Mouse (Mus musculus): ENCODE measurements around the gene Dph2. TPM values are rescaled to one million over a fixed set of nuclear protein-coding genes. Genes with fewer than 3 reads are reported as not detected.

Gene Dph2
- total RNA-seq, 2 experiments from 2014 or later: 2.9 to 5.0 TPM

DNA sequence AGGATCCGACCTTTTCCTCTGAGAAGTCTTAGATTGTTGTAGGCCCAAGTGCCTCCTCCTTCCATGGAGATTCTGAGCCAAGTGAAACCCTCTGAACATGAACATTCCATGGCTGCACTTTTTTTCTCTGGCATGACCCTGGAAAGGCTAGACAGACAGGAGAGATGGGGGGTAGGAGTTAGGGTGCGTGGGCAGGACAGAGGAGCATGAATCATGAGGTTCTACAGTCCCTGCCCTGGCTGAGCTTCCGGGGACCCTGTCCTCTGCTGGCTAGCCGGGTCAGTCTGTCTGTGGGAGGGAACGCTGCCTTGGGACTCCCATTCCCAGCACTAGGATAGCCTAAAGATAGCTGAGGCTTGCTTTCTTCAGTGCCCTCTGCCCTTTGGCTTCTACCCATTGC, 47.4 kb downstream of the Dph2 start:
- intact Hi-C loops (cut with DNase I): no loop called here
- no peak for DNase-seq

DNA sequence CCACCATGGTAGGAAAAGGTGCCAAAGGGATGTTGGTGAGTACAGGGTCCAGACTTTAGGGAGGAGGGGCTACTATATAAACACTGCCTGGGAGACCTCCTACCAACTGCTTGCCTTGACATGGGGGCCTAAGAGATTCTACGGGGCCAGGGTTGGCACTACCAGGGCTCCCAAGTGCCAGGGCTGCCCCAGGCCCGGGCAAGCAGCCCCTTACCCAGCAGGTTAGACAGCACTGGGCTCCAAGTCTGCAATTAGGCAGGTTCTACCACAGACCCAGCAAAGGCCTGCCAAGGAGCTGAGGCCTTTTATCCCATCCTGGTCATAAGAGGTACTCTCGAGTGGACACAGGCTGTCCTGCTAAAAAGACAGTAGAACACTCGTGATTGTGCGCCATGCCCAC, 48.7 kb downstream of the Dph2 start:
- intact Hi-C loops (cut with DNase I): no loop called here
- DNase-seq: no peak

DNA sequence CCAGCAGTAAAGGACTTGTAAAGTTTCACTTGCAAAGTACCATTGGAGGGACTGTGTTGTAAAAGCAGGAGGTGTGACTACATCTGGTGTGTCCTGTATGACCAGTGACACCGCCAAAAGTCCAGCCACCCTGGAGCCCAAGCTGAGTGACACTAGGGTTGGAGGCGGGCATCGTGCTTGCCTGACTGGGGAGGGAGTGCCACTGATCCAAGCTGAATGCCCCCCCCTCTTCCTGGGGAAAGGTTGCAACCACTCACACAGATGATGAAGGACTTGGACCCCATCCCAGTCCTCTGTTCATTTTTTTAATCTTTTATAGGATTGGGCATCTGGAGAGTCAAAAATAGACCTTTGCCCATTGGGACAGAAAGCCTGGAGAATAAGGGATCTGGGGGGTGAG, 50.3 kb downstream of the Dph2 start:
- DNase-seq: no peak
- intact Hi-C loops (cut with DNase I): no loop called here

DNA sequence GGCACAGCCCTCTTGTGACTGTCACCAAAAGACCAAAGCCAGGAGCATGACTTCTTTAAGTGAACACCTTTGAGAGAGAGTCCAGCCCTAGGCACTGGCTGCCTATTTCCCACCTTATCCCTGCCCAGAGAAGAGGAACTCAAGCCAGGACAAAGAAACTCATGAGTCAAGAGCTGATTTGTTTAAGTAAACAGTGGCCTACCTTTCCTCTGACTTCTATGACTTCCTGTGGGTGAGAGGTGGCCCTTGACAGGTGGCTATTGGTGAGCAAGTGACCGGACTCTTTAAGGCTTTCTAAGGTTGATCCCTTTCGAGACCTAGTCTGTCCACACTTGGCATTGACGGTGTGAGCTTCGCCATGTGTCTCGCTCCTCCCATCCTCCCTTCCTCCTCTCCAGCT, 51.0 kb downstream of the Dph2 start:
- intact Hi-C loops (cut with DNase I): no loop called here
- no peak for DNase-seq

DNA sequence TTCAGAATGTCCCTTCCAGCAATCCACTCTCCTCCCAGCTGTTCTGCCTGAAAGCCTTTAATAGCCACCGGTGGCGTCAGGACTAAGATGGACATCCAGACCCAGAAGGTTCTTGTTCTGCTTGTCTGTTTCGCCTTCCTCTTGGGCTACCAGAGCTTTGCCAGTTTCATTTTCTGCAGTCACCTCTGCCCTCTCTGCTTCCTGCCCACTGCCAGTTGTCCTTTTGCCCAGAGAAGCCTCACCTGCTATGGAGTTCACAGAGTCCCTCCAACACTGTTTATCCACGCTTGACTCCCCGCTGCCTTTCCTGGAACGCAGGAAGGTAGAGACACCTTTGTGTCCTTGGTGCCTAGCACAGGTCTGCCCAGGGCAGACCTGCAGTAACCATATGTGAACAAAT, 52.5 kb downstream of the Dph2 start:
- DNase-seq: no peak
- intact Hi-C loops (cut with DNase I): loop anchor here (5.0 to 10.0 kb wide), 2 partner anchors 78 to 455 kb away; partner anchors contain the start of gene Ptprf

Other genes starting within 250 kb of the Dph2 start
- 10 to 100 TPM; 18.2 to 20.3 TPM for gene Dmap1, start 209.8 kb downstream of the Dph2 start, total RNA-seq (2021)
- gene Gm12845, start 167.6 kb downstream of the Dph2 start, total RNA-seq (2021): not detected
- not detected for gene Klf17, start 126.4 kb downstream of the Dph2 start, total RNA-seq (2021)
- gene Slc6a9, start 57.5 kb downstream of the Dph2 start, total RNA-seq (2021): 1 to 10 TPM; 4.3 to 4.7 TPM
- under 1 TPM; 0.08 to 0.33 TPM for gene Ccdc24, start 19.5 kb downstream of the Dph2 start, total RNA-seq (2021)
- gene B4galt2, start 8.5 kb downstream of the Dph2 start, total RNA-seq (2021): 1 to 10 TPM; 4.7 to 5.2 TPM
- 100 to 1,000 TPM; 116 to 120 TPM for gene Atp6v0b, start 4.7 kb downstream of the Dph2 start, total RNA-seq (2021)
- gene Ipo13, start 23.0 kb upstream of the Dph2 start, total RNA-seq (2021): 10 to 100 TPM; 74.0 to 80.7 TPM
- under 1 TPM in 1 of 2 experiments, not detected in 1; 0.30 TPM for gene Artn, start 37.7 kb upstream of the Dph2 start, total RNA-seq (2021)
- gene St3gal3, start 242.9 kb upstream of the Dph2 start, total RNA-seq (2021): 10 to 100 TPM; 60.3 to 66.4 TPM

All from heart, postnatal 36 days (tissue).